ENCODE assay signal across 23 mouse cellular contexts in the genomic region with DNA sequence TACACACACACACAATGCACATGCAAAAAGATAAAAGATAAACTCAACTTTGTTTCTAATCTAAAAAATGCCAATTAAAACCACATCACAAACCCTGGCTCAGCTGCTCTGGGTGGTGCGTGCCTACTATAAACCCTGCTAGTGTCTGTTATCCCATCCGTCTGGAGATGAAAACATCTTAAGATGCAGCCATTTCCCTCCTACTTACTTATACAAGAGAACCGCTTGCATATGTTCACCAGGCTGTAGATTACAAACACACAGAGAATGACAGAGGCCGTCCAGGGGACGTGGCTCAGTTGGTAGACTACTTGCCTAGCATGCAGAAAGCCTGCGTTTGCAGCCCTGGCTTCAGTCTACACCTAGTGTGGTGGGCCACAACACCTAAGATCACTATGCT.
DNase-seq lines count a peak whose midpoint lies in the region; ATAC-seq and TF ChIP-seq lines count a peak whose summit lies in the region.
"Had no signal": no experiment of that assay in that cellular context is flagged by ENCODE, and none has a peak within 500 bp of the region (broad histone marks: within the 10 kb centered on the region; RNA-seq: fewer than 3 reads in every experiment).

No protein-coding gene starts in this region.

- H3K4me1 ChIP-seq in forebrain, postnatal 0 days (ENCODE audit: insufficient read depth), result no peaks in the 10 kb centered on the region
- no peaks in the 10 kb centered on the region for H3K4me1 ChIP-seq in forebrain, embryonic 16.5 days (replicated peaks; ENCODE audit: control insufficient read depth, insufficient read depth, low read length)
- peaks cover 4% of the 10 kb centered on the region for H3K4me1 ChIP-seq in testis, adult 2 months (ENCODE audit: control insufficient read depth, insufficient read depth, low read length)
- H3K4me1 ChIP-seq: embryonic facial prominence, embryonic 12.5 days; forebrain, embryonic 13.5 days; forebrain, embryonic 15.5 days had no signal

- H3K27me3 ChIP-seq in forebrain, postnatal 0 days (ENCODE audit: insufficient read depth, low read length), result no peaks in the 10 kb centered on the region
- no peaks in the 10 kb centered on the region for H3K27me3 ChIP-seq in forebrain, embryonic 16.5 days (replicated peaks; ENCODE audit: control insufficient read depth, insufficient read depth, low read length)
- no peaks in the 10 kb centered on the region for H3K27me3 ChIP-seq in testis, adult 2 months (ENCODE audit: control insufficient read depth, insufficient read depth, low read length)
- H3K27me3 ChIP-seq: CH12.LX; embryonic facial prominence, embryonic 12.5 days; forebrain, embryonic 13.5 days; forebrain, embryonic 15.5 days; Patski had no signal

- H3K4me3 ChIP-seq in forebrain, postnatal 0 days (ENCODE audit: low read depth, low read length), result no peak overlapping the region
- no peak overlapping the region for H3K4me3 ChIP-seq in forebrain, embryonic 16.5 days (replicated peaks; ENCODE audit: low read length)
- peak overlapping the region; percentile 78 for H3K4me3 ChIP-seq in testis, adult 2 months (ENCODE audit: control insufficient read depth, low read depth, low read length)
- H3K4me3 ChIP-seq: embryonic facial prominence, embryonic 10.5 days; embryonic facial prominence, embryonic 12.5 days; forebrain, embryonic 13.5 days; forebrain, embryonic 15.5 days had no signal

- ATAC-seq in forebrain, postnatal 0 days, result peak; percentile 60
- no peak for ATAC-seq in forebrain, embryonic 16.5 days
- ATAC-seq: activated CD4-positive, CD25-positive, alpha-beta regulatory T cell, adult 4 months; CD4-positive, CD25-positive, alpha-beta regulatory T cell, adult 4 months; forebrain, embryonic 13.5 days; forebrain, embryonic 15.5 days; Patski had no signal

- no peaks in the 10 kb centered on the region for H3K36me3 ChIP-seq in forebrain, postnatal 0 days (ENCODE audit: insufficient read depth)
- no peaks in the 10 kb centered on the region for H3K36me3 ChIP-seq in forebrain, embryonic 16.5 days (ENCODE audit: control insufficient read depth, insufficient read depth)
- H3K36me3 ChIP-seq in testis, adult 2 months (ENCODE audit: control insufficient read depth, insufficient read depth, low read length), result no peaks in the 10 kb centered on the region
- H3K36me3 ChIP-seq: embryonic facial prominence, embryonic 10.5 days; embryonic facial prominence, embryonic 12.5 days; forebrain, embryonic 15.5 days had no signal

- DNase-seq in forebrain, postnatal 0 days, result no peak
- DNase-seq in testis, postnatal 14 days (ENCODE audit: low spot score), result no peak
- DNase-seq in naive thymus-derived CD4-positive, alpha-beta T cell, adult 2 months (ENCODE audit: low read depth), result peak; percentile 27
- no peak for DNase-seq in adrenal gland, postnatal 14 days
- DNase-seq: adrenal gland, adult 8-10 months; adrenal gland, postnatal 25 days; B cell, adult 2 months; cerebellum, adult 11-12 months; cerebellum, adult 2 months; cerebellum, adult 9-10 months; cerebellum, postnatal 10 days; cerebellum, postnatal 25 days had no signal

- no peaks in the 10 kb centered on the region for H3K9me3 ChIP-seq in forebrain, postnatal 0 days (ENCODE audit: low read length)
- H3K9me3 ChIP-seq in forebrain, embryonic 16.5 days (ENCODE audit: control insufficient read depth, low read length), result no peaks in the 10 kb centered on the region
- H3K9me3 ChIP-seq: embryonic facial prominence, embryonic 10.5 days; embryonic facial prominence, embryonic 12.5 days; forebrain, embryonic 13.5 days; forebrain, embryonic 15.5 days; G1E had no signal

- no peak overlapping the region for H3K9ac ChIP-seq in forebrain, postnatal 0 days
- H3K9ac ChIP-seq in forebrain, embryonic 16.5 days (replicated peaks; ENCODE audit: low read depth, low read length), result no peak overlapping the region
- H3K9ac ChIP-seq: embryonic facial prominence, embryonic 12.5 days; forebrain, embryonic 13.5 days; forebrain, embryonic 15.5 days had no signal

- TF ChIP-seq CTCF in forebrain, postnatal 0 days (IDR thresholded peaks at IDR 0.05; ENCODE audit: low read depth), result no peak
- no peak for TF ChIP-seq CTCF in testis, adult 2 months (IDR thresholded peaks at IDR 0.05; ENCODE audit: control insufficient read depth, insufficient read depth, insufficient replicate concordance, low read depth, low read length)

- H3K4me2 ChIP-seq in forebrain, postnatal 0 days (ENCODE audit: low read depth), result no peak overlapping the region
- H3K4me2 ChIP-seq in forebrain, embryonic 16.5 days (ENCODE audit: low read length), result no peak overlapping the region
- H3K4me2 ChIP-seq: embryonic facial prominence, embryonic 12.5 days; forebrain, embryonic 13.5 days; forebrain, embryonic 15.5 days had no signal

- no peak for TF ChIP-seq POLR2A in testis, adult 2 months (IDR thresholded peaks at IDR 0.05; ENCODE audit: control insufficient read depth, low read depth, low read length)

- H3K27ac ChIP-seq in forebrain, postnatal 0 days (ENCODE audit: low read depth, low read length), result no peak overlapping the region
- H3K27ac ChIP-seq in forebrain, embryonic 16.5 days (ENCODE audit: low read length), result no peak overlapping the region
- 0 out of 2 replicates have a peak overlapping the region, but pooled peaks have one; percentile 1 for H3K27ac ChIP-seq in testis, adult 2 months (ENCODE audit: control insufficient read depth, insufficient read depth, low read depth, low read length)
- H3K27ac ChIP-seq: embryonic facial prominence, embryonic 10.5 days; embryonic facial prominence, embryonic 12.5 days; forebrain, embryonic 13.5 days; forebrain, embryonic 15.5 days had no signal

- WGBS in forebrain, postnatal 0 days, result 56% methylated on average over 6 of the region's 6 CpGs
- WGBS in forebrain, embryonic 16.5 days, result 65% methylated on average over 6 of the region's 6 CpGs
